Mouse (Mus musculus) T-helper 17 cell (primary cell): ENCODE results near the gene Eml2.

ENCODE experiments used
- in situ Hi-C, 2 experiments: fragments of 300-600 bp; cut with MboI, MseI; formaldehyde crosslinking; loops; 1 replicate in 1 of 2; 2 replicates in 1 of 2; pipeline ENCODE4 v1.15.1; 2025; ENCODE audit warnings: high pct_unique_total_duplicates in 2 of 2

Gene Eml2

DNA sequence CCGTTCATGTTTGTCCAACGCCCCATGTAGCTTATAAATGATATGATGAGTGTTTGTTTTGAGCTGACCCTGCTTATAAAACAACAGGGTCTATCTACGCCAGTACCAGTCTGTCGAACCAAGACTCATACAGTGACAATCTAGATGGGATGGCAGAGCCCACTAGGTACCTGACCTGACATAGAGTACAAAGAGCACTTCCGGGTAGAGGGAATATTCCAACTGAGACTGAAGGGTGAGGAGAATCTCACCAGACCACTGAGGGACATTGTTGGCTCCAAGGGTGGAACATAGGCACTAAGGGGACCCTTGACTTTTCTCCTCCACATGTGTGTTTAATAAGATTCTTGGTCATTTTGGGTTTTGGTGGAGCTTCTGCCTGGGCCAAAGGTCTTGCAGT is 53.2 kb downstream of the Eml2 start:
- in situ Hi-C loops: no loop called here

DNA sequence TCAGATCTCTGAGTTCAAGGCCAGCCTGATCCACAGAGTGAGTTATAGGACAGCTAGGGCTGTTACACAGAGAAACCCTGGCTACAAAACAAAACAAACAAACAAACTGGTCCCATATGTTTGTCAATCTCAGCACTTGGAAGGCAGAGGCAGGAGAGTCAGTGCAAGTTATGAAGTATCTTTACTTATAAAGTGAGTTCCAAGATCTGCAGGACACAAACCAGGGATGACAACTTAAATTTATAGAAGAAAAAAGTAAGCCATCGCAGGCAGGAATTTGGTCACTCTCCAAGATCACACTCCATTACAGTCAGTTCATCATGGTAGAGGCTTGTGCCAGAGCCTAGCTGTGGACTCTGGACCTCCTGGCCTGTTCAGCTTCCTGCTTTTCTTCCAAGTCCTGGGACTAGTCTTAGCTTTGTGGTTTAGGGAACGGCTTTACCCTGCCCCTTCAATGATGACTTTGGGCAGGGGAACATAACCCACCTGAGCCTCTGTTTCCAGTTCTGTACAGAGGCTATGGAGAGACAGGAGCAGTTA is 53.9 kb downstream of the Eml2 start:
- in situ Hi-C loops: no loop called here

- in situ Hi-C loops: no loop called here
These were observed 54.7 kb downstream of the Eml2 start for GRCm38 (mm10) chr7:19230899-19231298.

- in situ Hi-C loops: no loop called here
These were observed 55.6 kb downstream of the Eml2 start for GRCm38 (mm10) chr7:19231849-19232248.

DNA sequence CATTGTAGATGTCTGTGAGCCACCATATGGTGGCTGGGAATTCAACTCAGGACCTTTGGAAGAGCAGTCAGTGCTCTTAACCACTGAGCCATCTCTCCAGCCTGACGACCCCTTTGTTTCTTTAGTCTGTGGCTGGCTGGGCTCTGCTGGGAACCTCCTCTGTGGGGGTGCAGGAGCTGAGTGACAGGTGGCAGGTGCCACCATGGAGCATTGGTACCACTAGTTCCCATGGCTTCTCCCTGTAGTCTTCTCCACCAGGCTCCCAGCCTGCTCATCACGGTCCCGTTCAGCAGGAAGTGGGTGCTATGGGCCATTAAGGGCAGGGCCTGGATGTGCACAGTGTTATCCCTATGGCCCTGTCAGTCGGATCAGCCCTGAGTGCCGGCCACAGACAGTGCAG is 58.4 kb downstream of the Eml2 start:
- in situ Hi-C loops: no loop called here

DNA sequence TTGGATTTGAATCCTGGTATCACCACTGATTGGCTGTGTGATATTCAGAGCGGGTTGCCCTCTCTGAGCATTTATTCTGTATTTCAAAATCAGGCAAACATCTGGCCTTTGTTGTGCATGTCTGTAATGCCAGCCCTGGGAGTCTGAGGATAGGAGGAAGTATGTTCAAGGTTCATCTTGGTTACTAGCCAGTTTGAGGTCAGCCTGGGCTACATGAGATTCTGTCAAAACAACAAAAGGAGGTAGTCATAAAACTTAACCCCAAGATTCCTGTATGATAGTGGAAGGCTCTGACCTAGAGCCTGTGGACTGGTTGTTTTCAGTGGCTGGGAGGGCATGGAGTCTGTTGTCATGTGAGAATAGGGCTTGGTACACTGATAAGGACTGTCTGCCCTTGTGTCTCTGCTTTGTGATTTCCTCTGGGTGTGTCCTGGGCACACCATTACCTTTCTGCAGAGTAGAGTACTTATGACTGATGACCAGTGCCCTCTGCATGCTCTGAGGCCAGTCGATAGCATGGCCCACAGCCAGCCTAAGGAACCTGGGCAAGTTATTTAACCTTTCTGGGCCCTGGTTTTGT is 59.0 kb downstream of the Eml2 start:
- in situ Hi-C loops: no loop called here

- in situ Hi-C loops: no loop called here
These were observed 60.2 kb downstream of the Eml2 start for GRCm38 (mm10) chr7:19236411-19236810.

GRCm38 (mm10) chr7:19238344-19238743 is 62.1 kb downstream of the Eml2 start:
- in situ Hi-C loops: no loop called here

GRCm38 (mm10) chr7:19239423-19239822 is 63.2 kb downstream of the Eml2 start:
- in situ Hi-C loops: no loop called here

DNA sequence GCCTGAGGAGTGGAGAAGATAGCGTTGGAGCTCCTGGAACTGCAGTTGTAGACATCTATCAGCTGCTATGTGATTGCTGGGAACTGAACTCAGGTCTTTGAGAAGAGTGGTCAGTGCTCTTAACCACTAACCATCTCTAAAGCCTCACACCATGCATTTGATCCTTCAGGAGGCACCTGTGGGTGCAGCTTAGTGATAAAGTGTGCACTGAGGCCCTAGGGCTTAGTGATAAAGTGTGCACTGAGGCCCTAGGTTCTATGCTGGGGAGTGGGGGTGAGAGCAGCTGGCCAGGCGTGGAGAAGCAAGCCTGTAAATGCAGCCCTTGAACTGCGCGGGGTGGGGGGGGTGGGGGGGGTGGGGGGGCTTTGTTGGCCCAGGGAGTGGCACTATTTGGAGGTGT is 63.8 kb downstream of the Eml2 start:
- in situ Hi-C loops: loop anchor here (5.0 kb wide), 1 partner anchor 42 kb away; the partner anchor contains the start of genes Ppm1n (in 2 of the 2) and Rtn2 (in 2 of the 2)

DNA sequence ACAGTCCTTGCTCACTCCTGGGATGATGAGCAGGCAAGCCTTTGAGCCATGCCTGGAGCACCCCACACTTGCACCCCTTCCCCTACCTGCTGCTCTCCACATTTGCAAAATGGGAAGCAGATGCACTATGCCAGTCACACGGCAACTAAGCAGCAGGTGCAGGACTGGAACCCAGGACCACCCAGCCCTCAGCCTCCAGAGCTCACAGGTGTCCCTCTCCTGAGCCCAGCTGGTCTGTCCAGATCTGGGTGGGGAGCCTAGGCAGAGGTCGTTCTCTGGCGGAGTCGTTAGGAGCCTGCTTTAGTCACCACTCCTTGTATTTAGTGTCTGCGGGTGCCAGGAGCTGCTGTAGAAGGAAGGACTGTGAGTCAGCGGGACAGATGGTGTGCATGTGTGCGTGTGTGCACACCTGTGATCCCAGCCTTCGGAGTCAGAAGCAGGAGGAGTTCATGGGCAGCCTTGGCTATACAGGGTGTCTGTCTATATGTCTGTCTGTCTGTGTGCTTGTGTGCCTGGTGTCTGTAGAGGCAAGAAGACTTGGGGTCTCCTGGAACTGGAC is 64.8 kb downstream of the Eml2 start:
- in situ Hi-C loops: loop anchor here (5.0 kb wide), 1 partner anchor 41 kb away; the partner anchor contains the start of genes Ppm1n (in 2 of the 2) and Rtn2 (in 2 of the 2)

DNA sequence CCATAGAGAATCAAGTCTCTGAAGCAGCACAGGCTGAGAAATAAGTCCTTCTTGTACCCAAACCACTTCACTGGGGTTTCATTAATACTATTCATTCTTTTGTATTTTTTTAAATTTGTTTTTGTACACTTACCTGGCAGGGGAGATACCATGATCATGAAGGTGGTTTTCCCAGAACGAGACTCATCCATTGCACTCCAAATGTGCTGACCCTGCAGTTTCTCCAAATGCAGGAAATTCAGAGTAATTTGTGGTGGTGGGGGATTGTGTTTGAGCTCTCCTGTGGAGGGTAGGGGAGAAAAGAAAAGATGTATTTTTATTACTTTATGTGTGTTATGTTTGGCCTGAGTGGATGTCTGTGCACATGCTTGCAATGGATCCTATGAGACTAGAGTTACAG is 65.8 kb downstream of the Eml2 start:
- in situ Hi-C loops: loop anchor here (5.0 kb wide), 1 partner anchor 40 kb away; the partner anchor contains the start of genes Ppm1n (in 2 of the 2) and Rtn2 (in 2 of the 2)

DNA sequence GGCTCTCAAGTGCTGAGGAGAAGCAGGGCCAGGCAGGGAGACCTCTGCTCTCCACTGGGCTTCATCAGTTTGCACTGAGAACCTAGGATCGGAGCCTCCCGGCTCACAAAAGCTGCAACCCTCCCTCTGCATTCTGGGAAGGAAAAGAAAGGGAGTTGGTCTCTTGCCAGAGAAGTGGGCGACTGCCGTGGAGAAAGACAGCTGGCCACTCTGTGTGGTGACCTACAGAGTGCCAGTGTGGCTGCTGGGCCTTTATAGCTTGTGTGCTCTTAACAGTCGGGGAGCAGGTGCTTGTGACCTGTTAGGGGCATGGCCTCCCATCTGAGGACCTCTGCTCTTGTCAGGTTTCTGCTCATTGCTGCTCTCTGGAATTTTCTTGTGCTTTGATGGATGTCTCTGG is 67.6 kb downstream of the Eml2 start:
- in situ Hi-C loops: loop anchor here (5.0 kb wide), 1 partner anchor 38 kb away; the partner anchor contains the start of genes Ppm1n (in 2 of the 2) and Rtn2 (in 2 of the 2)

GRCm38 (mm10) chr7:19245083-19245482 is 68.9 kb downstream of the Eml2 start:
- in situ Hi-C loops: no loop called here

GRCm38 (mm10) chr7:19246855-19247254 is 70.6 kb downstream of the Eml2 start:
- in situ Hi-C loops: no loop called here

DNA sequence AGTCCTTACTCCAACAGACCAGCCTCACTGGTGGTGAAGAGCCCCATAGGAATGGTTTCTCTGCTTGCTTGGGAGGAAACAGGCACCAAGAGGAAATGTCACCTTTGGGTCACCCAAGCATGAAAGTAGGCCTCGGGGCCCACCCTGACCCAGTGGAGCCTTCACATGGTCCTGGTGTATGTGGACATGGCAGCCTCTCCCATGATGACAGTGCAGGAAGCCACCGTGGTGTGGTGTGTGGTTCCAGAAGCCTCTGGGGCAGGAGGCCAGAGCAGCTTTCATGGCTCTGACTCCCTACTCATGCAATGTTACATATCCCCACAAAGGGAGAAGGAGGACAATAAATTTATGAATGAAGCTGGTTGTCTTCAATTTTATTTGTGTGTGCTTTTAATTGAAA is 71.3 kb downstream of the Eml2 start:
- in situ Hi-C loops: no loop called here

- in situ Hi-C loops: no loop called here
These were observed 75.9 kb downstream of the Eml2 start for GRCm38 (mm10) chr7:19252078-19252477.

DNA sequence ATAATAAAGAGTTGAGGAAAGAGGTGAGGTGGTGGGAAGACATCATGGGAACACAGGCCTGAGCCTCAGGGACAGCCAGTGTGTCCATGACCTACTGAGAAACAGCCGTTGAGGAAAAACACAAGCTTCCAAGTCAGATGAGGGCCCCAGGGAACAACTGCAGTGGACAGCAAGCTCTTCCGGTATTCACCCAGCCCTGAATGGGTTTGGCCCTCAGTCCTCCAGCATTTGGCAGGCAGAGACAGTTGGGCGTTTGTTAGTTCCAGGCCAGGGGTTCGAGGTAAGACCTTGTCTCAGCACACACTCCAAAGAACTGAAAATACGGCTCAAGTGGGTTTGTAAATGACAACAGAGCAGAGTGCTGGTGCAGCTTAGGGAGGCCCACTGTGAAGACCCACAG is 77.2 kb downstream of the Eml2 start:
- in situ Hi-C loops: no loop called here

- in situ Hi-C loops: no loop called here
These were observed 79.2 kb downstream of the Eml2 start for GRCm38 (mm10) chr7:19255395-19255794.
